Mouse (Mus musculus) heart, adult 2 months (tissue): ENCODE data around the gene Mcu.

Experiments used
- CTCF ChIP-seq: fragments of 200-600 bp; IDR thresholded peaks from 2 replicates; pipeline ENCODE4 v1.8.1; 2022; ENCODE audit warnings: antibody characterized with exemption, mild to moderate bottlenecking, moderate library complexity
- POLR2A ChIP-seq: fragments of 200-500 bp; IDR thresholded peaks from 2 replicates; pipeline ENCODE4 v1.6.1; 2011; ENCODE audit warnings: mild to moderate bottlenecking, low read depth, low read length, control low read depth; ENCODE audit not compliant: insufficient read depth

- TF ChIP-seq POLR2A (no peak), CTCF (no peak)
Observed at GRCm38 (mm10) chr10:59509197-59509596, 107.3 kb downstream of the Mcu start.
